Mouse (Mus musculus): ENCODE data around the gene Itga8.

The Itga8 gene

DNA sequence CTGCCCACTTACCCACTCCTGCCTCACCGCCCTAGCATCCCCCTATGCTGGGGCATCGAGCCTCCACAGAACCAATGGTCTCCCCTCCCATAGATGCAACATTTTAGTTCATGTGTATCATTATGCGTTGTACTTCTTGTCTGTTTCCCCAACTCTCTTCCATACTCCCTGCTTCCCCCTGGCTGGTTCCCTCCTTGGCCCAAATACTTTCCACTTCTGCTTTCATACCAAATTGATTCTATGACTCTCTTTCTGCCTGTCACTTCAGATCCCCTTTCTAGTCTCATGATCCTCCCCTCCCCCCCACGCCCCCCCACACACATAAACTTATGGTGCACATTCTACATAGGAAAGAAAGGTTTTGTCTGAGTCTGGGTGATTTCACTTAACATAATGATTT is 217.4 kb downstream of the Itga8 start:
- DNase-seq, result no peak

DNA sequence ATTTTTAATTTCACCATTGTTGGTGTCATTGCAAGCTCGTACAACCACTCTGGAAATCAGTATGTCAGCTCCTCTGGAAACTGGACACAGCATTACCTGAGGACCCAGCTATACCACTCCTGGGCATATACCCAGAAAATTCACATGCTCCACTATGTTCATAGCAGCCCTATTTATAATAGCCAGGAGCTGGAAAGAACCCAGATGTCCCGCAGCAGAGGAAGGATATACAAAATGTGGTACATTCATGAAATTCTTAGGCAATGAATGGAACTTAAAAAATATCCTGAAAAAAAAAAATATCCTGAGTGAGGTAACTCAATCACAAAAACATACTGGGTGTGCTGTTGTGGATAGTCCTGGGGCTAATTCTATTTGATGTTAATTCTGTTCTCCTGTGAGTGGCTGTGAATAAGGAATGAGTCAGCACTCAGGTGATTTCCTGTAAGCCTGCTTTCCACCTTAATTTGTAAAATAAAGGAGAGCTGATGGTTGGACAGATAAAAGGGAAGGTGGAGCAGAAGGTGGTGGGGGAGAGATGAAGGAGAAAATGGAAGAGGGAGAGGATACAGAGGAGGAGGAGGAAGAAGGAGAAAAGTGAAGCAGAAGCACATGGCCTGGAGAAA is 224.3 kb downstream of the Itga8 start:
- DNase-seq, result no peak

DNA sequence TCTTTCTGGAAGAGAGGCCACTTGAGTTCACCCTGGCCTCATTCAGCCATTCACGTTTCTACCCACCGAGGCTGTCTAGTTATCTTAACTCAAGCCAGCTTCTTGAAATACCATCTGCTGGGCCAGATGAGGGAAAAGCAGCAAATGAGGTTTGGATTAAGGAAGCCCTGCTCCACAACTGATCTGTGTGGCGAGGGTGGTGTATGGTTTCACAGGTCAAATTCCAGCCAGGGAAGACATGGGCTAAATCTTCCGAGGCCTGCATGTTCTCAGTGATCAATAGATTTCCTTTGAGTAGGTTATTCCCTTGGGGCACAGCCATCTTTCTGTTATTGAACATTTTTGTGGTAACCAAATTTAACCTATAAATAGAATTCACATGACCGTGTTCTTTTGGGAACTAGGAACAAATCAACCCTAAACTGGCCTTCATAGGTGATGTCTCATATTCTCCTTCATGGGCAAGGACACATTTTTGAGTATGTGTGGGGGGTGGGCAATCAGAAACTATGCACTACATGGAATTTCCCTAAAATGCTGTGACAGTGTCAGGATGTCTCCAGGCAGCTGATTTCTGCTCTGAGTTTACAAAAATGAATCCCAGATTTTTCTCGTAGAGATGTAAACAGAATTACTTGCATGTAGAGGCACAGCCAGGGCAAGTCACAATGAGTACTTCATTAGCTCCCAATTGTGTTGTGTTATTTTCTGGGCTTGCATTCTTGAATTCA is 235.9 kb downstream of the Itga8 start:
- peak in 1 of 2 experiments; percentile 4 for DNase-seq

DNA sequence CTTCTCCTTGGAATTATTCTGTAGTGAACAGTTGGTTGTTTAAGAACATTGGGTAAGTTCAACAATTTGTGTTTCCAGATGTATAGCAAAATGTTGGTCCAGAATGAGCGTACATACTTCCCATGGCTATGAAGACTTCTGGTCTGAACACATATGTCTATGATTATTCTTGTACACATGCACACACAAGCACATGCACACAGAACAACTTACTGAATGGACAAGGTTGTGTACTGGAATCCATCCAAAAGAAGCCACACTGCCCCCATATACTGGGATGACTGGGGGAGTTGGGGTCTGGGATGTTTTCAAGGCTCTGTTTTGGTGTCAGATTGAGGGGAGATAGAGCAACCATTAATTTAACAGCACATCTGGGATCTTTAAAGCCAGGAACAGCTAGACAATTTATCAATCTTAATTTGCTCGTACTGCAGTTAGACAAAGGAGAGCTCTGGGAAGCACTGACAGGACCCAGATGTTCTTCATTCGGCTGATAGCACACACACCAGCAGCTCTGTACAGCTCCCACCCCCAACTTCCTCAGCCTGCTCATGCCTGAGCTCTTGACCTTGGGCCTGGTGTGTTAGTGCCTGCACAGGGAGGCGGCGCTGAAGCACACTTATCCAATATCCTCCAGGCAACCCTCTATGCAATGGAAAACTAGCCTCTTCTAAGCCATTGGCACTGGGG is 241.5 kb downstream of the Itga8 start:
- DNase-seq, result peak in 1 of 2 experiments; percentile 49

Measured in lung, adult 18-20 months (tissue).